Mouse (Mus musculus) ovary, postnatal 36 days (tissue): ENCODE data around the gene Lefty1.
"Not testable (repeated sequence)": the region's sequence is repeated elsewhere in the genome, so short reads cannot be mapped to it uniquely, and the experiment has no call there.

ENCODE experiments used
- DNase-seq: peaks from one replicate; pipeline ENCODE4 v3.0.0; 2022; ENCODE audit warnings: low spot score, mixed read lengths

Gene Lefty1

DNA sequence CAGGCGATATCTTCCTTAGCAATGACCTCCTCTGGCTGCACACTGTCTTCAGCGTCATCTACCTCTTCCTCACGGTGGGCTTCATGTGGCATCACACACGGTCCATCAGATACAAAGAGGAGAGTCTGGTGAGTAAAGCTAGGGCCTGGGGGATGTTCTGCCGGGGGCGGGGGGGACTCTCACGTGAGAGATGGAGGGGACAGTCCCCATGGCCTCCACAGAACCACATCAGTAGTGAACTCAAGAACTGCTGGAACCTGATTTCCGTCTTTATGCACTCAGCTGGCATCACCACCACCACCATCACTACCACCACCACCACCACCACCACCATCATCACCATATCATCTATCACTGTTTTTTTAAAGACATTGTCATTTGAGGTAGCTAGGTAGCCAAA, 21.6 kb downstream of the Lefty1 start:
- DNase-seq, result no peak

- no peak for DNase-seq
Observed at GRCm38 (mm10) chr1:180956973-180957381, 22.2 kb downstream of the Lefty1 start.

- no peak for DNase-seq
Observed at GRCm38 (mm10) chr1:180957989-180958388, 23.2 kb downstream of the Lefty1 start.

DNA sequence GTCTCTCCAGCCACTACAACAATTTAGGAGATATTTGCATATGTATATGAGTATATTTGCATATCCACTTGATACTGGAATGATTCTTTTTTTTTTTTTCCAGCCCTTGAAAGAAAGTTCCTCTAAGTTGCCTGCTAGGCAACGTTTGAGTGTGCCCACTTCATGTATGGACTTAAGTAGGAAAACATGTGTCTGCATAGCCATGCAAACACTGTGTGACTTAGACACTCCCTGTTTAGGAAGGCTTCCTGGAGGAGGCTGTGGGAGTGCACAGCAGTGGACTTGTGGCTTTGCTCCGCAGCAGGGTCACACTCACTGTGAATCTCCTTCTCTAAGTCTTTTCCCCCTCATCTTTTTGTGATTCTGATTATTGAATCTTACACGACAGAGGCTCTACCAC, 24.0 kb downstream of the Lefty1 start:
- DNase-seq, result no peak

DNA sequence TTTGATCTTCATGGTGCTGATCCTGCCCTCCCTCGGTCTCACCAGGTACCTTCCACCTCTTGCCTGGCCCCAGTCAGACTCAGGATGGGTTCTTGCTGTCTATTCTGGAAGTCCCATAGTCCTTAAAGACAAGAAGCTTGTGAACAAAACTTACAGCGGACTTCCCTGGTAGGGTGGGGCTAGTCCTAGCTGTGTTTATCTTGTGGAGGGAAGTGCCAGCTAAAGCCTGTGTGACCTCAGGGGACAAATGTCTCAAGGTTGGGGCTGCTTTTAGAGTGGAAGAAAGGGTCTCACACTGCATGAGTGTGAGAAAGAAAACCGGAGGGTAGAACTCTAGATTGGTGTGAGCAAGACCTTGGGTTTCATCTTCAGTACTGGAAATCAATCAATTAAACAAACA, 31.0 kb downstream of the Lefty1 start:
- no peak for DNase-seq

GRCm38 (mm10) chr1:180966542-180966941, 31.7 kb downstream of the Lefty1 start:
- DNase-seq, result no peak

DNA sequence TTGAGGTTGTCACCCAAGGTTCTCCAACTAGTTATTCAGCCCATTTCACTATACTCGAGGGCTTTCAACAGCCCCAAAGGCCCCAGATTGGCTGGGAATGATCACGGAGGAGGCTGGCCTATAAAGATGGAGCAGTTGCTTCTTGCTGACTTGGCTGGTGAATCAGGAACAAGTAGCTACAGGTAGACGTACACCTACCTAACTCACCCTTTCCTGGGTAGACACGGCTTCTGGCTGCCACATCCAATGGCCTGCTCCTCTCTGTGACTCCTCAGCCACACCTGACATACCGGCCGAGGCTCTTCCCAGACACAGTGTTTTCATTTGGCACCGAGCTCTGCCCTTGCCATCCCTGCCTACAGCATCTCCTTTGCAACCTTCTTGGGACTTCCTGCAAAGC, 32.4 kb downstream of the Lefty1 start:
- no peak for DNase-seq

- DNase-seq, result no peak
Observed at GRCm38 (mm10) chr1:180972941-180973340, 38.1 kb downstream of the Lefty1 start.

GRCm38 (mm10) chr1:180974126-180974746, 39.4 kb downstream of the Lefty1 start:
- DNase-seq, result no peak

DNA sequence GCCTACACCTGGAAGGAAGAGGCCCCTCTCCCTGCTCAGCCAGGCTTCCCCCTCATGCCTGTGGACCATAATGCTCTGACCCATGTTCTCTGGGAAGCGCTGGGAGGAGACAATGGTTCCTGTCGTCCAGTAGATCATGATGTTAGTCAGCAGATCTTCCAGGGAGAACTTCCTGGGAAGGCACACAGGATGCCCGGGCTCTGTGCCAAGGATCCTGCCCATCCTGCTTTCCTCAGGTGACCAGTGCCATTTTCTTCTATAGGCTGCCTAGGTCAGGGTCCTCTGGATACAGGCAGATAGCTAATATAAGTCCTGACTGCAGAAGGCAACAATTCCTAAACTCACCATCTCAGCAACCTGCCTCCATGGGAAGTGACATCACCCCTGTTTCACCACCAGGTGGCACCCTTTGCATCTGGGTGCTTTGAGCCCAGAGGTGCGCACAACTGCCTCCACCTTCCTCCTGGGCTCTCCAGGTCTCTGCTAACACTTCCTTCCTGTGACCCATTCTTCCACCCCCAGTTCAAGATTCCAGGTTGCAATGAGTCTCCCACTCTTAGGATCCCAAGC, 41.4 kb downstream of the Lefty1 start:
- DNase-seq, result peak; percentile 34

- DNase-seq, result no peak
Observed at GRCm38 (mm10) chr1:180979484-180980251, 44.8 kb downstream of the Lefty1 start.

GRCm38 (mm10) chr1:180980464-180980863, 45.6 kb downstream of the Lefty1 start:
- DNase-seq, result no peak

- not testable (repeated sequence) for DNase-seq
Observed at GRCm38 (mm10) chr1:180981298-180982046, 46.6 kb downstream of the Lefty1 start.

GRCm38 (mm10) chr1:180986701-180987100, 51.9 kb downstream of the Lefty1 start:
- DNase-seq, result no peak

- DNase-seq, result peak; percentile 75
Observed at GRCm38 (mm10) chr1:180987759-180988158, 52.9 kb downstream of the Lefty1 start.
